Mouse (Mus musculus): ENCODE results near the gene Uggt2.

Gene Uggt2

GRCm38 (mm10) chr14:118936236-118936635 is 163.0 kb downstream of the Uggt2 start:
- in situ Hi-C loops (cut with MboI, MseI) = no loop called here

Measured in regulatory T cell (primary cell).